Mouse (Mus musculus): ENCODE measurements around the gene Mnat1.

DNA sequence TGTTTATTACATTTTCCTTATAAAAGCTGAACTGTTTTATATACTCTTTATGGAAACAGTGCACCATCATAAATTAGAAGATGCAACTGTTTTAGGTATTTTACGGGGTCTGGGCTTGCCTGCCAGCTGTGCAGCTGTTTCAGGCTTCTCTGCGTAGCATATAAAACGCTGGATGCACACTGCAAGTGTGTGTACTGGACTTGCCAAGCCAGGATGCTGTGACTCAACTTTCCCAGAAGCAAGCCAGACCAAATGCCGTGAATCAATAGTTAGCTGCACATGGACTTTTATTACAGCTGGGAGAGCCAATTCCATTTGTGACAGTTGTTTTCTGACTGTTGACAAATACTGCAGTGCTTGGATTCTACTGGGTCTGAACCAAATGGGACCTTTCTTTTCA is 146.4 kb downstream of the Mnat1 start:
- no peak for TF ChIP-seq CTCF (IDR thresholded peaks at IDR 0.05; ENCODE audit: borderline replicate concordance, insufficient read depth, low read length)
- no peak for TF ChIP-seq POLR2A (IDR thresholded peaks at IDR 0.05; ENCODE audit: low read depth, low read length)

All from embryonic fibroblast, embryonic 13.5 days (primary cell).